Mouse (Mus musculus): ENCODE results near the gene Dnajc7. TPM values are rescaled to one million over a fixed set of nuclear protein-coding genes. Genes with fewer than 3 reads are reported as not detected.

Gene Dnajc7
- total and polyA plus RNA-seq, 2 experiments from 2014 or later, result 67.1 to 234 TPM

DNA sequence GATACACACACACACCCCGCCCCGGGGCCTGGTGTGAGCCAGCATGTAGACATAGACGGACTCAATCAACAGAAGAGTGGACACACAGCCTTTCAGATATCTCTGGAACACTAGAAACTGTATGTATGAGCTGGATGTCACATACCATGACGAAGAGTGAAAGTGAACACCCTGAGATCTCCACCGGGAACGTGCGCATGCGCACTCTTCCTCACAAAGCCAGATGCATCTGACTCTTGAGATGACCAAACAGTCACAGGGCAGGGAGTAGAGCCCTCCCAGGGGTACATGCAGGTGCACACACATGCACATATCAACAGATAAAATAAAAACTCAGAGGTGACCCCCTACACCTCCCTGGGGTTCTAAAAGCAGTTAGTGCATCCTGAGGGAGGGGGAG lies 28.4 kb upstream of the Dnajc7 start:
- no peak overlapping the region for H3K27ac ChIP-seq (ENCODE audit: low read depth, low read length)
- no peak overlapping the region for H3K9ac ChIP-seq (replicated peaks; ENCODE audit: low read length, poor library complexity, severe bottlenecking)
- H3K9me3 ChIP-seq (ENCODE audit: low read length), result no peaks in the 10 kb centered on the region
- 87% methylated on average over 8 of the region's 8 CpGs for WGBS
- TF ChIP-seq CTCF (IDR thresholded peaks at IDR 0.05), result no peak
- no peaks in the 10 kb centered on the region for H3K36me3 ChIP-seq (ENCODE audit: insufficient read depth, low read length)
- no peak overlapping the region for H3K4me2 ChIP-seq (ENCODE audit: low read depth, low read length, poor library complexity, severe bottlenecking)
- ATAC-seq (ENCODE audit: low FRiP score) (no peak), DNase-seq (ENCODE audit: low spot score) (no peak)
- H3K4me1 ChIP-seq (ENCODE audit: insufficient read depth, low read length), result no peaks in the 10 kb centered on the region
- H3K4me3 ChIP-seq (ENCODE audit: low read depth, low read length), result no peak overlapping the region
- H3K27me3 ChIP-seq (ENCODE audit: insufficient read depth, low read length), result peaks cover 5% of the 10 kb centered on the region

DNA sequence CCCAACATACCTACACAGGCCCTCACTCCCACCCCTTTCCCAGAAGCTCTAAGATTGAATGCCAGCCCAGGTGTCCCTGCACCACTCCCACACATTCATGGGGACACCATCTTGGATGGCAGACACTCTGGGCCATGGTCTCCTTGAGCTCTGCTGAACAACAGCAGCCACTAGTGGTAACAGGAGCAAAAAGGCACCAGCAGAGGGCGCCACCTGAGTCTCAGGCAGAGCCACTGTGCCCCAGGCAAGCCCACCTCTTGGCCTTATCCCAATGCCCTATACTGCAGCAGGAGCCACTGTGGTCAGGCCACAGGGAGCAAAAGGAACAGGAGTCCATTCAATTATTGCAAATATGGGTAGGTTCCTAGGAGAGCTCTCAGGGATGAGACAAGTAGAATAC lies 26.3 kb upstream of the Dnajc7 start:
- TF ChIP-seq CTCF (IDR thresholded peaks at IDR 0.05), result peak; percentile 63
- Histone ChIP-seq H3K4me3 (ENCODE audit: low read depth, low read length) (no peak overlapping the region), H3K27ac (ENCODE audit: low read depth, low read length) (no peak overlapping the region), H3K27me3 (ENCODE audit: insufficient read depth, low read length) (peaks cover 5% of the 10 kb centered on the region), H3K4me2 (ENCODE audit: low read depth, low read length, poor library complexity, severe bottlenecking) (no peak overlapping the region), H3K4me1 (ENCODE audit: insufficient read depth, low read length) (no peaks in the 10 kb centered on the region), H3K9ac (replicated peaks; ENCODE audit: low read length, poor library complexity, severe bottlenecking) (no peak overlapping the region), H3K9me3 (ENCODE audit: low read length) (no peaks in the 10 kb centered on the region), H3K36me3 (ENCODE audit: insufficient read depth, low read length) (no peaks in the 10 kb centered on the region)
- peak; percentile 57 for DNase-seq (ENCODE audit: low spot score)
- 7% methylated on average over 1 of the region's 1 CpGs for WGBS
- no peak for ATAC-seq (ENCODE audit: low FRiP score)

DNA sequence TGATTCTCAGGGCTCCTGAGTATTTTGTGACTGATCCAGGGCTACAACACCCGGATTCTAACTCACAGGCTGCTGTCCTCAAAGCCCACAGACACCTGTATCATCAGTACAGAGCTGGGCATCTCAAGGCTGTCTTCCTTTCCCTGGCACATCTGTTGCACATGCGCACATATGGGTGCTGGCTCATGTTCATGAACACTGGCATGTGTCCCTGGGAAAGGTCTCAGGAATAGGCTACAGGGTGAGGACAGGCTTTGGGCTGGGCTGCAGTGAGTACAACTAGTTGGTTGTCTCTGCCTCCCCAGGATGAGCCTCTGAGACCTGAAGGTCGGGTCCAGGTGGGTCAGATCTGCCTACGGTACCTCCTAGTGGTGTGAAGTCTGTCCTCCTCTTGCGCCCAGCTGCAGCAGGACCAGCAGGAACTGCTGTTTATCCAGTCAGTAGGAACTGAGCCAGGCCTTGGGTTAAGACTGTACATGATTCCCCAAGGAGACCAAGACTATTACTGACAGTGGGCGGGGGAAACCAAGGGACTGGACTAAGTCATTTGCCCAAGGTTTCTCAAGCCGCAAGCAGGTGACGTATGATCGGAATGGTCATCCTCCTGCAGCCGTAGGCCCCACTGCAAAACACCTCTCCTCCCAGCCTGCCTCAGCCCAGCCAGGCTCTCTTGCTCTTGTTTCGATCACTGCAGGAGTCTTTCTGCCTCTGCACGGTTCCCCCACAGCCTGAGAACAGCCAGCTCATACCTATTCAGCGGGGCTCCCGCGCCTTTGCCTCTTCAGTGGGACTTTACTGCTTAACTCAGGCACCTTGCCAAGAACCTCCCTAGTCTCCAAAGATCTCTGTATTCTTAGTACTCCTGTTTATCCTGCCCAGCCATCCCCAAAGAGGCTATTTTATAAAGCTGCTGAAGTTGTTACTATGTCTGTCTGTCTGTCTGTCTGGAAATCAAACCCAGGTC lies 23.9 kb upstream of the Dnajc7 start:
- no peak for DNase-seq (ENCODE audit: low spot score)
- H3K9me3 ChIP-seq (ENCODE audit: low read length), result no peaks in the 10 kb centered on the region
- WGBS, result 58% methylated on average over 15 of the region's 15 CpGs
- H3K4me1 ChIP-seq (ENCODE audit: insufficient read depth, low read length), result no peaks in the 10 kb centered on the region; the same call in 1 of the 2 replicates
- no peak overlapping the region for H3K4me3 ChIP-seq (ENCODE audit: low read depth, low read length)
- no peak overlapping the region for H3K4me2 ChIP-seq (ENCODE audit: low read depth, low read length, poor library complexity, severe bottlenecking)
- no peak for ATAC-seq (ENCODE audit: low FRiP score)
- TF ChIP-seq CTCF (IDR thresholded peaks at IDR 0.05), result no peak
- H3K27me3 ChIP-seq (ENCODE audit: insufficient read depth, low read length), result no peaks in the 10 kb centered on the region
- no peaks in the 10 kb centered on the region for H3K36me3 ChIP-seq (ENCODE audit: insufficient read depth, low read length)
- H3K27ac ChIP-seq (ENCODE audit: low read depth, low read length), result no peak overlapping the region
- no peak overlapping the region for H3K9ac ChIP-seq (replicated peaks; ENCODE audit: low read length, poor library complexity, severe bottlenecking)

DNA sequence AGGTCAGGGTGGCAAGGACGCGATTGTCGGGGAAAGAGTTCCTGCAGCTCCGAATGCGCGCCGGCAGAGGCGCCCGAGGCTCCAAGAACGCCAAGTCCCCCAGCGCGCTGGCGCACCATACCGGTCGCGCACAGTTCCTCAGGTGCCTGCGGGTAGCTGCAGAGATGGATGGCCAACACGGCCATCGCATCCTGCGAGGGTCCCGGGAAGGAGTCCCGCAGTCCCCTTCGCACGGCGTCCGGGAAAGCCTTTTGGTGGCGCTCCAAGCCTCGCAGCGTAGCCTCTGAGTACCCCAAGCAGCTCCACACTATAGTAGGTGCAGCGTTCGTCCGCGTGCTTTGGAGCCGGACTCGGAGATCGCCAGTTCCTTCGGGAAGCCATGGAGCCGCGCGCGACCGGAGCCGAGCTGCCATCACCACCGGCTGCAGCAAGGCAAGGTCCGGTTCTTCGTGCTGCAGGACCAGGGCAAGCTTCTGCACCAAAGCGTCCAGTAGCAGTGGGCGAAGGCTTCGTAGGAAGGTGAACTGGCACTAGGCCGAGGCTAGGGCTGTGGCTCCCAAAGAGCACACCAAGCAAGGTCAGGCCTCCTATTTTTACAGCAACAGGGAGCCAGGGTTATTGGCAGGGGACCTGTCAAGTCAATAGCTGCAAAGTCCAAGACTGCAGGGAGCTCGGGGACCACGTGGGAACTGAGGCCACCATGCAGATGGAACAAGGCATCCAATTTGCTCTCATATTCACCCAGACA lies 20.4 kb upstream of the Dnajc7 start:
- WGBS, result 7% methylated on average over 51 of the region's 52 CpGs
- H3K27ac ChIP-seq (ENCODE audit: low read depth, low read length), result peak overlapping the region; percentile 51; the same call in 1 of the 2 replicates
- H3K4me1 ChIP-seq (ENCODE audit: insufficient read depth, low read length), result no peaks in the 10 kb centered on the region; the same call in 1 of the 2 replicates
- no peaks in the 10 kb centered on the region for H3K27me3 ChIP-seq (ENCODE audit: insufficient read depth, low read length)
- H3K9ac ChIP-seq (replicated peaks; ENCODE audit: low read length, poor library complexity, severe bottlenecking), result peak overlapping the region; percentile 63
- H3K36me3 ChIP-seq (ENCODE audit: insufficient read depth, low read length), result no peaks in the 10 kb centered on the region
- DNase-seq (ENCODE audit: low spot score), result peak; percentile 76
- peak; percentile 71 for TF ChIP-seq CTCF (IDR thresholded peaks at IDR 0.05)
- H3K9me3 ChIP-seq (ENCODE audit: low read length), result no peaks in the 10 kb centered on the region
- peak overlapping the region; percentile 41 for H3K4me3 ChIP-seq (ENCODE audit: low read depth, low read length)
- peak overlapping the region; percentile 71 for H3K4me2 ChIP-seq (ENCODE audit: low read depth, low read length, poor library complexity, severe bottlenecking)
- no peak for ATAC-seq (ENCODE audit: low FRiP score)

DNA sequence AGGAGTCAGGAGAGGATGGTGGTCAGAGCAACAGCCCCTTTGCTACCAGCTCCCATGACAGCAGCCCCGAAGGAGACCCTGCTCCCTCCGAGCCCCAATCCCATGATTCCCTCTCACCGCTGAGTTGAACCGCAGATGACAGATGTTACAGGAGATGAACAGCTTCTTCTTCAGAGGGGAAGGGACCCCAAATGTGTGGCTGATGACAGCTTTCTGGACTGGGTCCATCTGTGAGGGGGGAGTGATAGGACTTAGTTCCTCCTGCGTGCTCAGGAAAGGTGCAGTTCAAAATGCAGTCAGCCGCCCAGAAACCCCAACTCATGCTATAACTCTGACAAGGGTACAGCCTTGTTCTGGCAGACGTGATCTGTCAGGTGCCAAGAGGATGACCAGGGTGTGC lies 14.6 kb upstream of the Dnajc7 start:
- WGBS, result 74% methylated on average over 7 of the region's 7 CpGs
- ATAC-seq (ENCODE audit: low FRiP score) (no peak), DNase-seq (ENCODE audit: low spot score) (no peak)
- TF ChIP-seq CTCF (IDR thresholded peaks at IDR 0.05), result no peak
- Histone ChIP-seq H3K27me3 (ENCODE audit: insufficient read depth, low read length) (no peaks in the 10 kb centered on the region), H3K27ac (ENCODE audit: low read depth, low read length) (no peak overlapping the region), H3K9me3 (ENCODE audit: low read length) (no peaks in the 10 kb centered on the region), H3K4me2 (ENCODE audit: low read depth, low read length, poor library complexity, severe bottlenecking) (no peak overlapping the region), H3K4me3 (ENCODE audit: low read depth, low read length) (no peak overlapping the region), H3K4me1 (ENCODE audit: insufficient read depth, low read length) (no peaks in the 10 kb centered on the region), H3K36me3 (ENCODE audit: insufficient read depth, low read length) (no peaks in the 10 kb centered on the region), H3K9ac (replicated peaks; ENCODE audit: low read length, poor library complexity, severe bottlenecking) (no peak overlapping the region)
